Mouse (Mus musculus) liver, embryonic 14.5 days (tissue): Measurements from ENCODE around the gene Thsd4.

Source experiments
- CTCF ChIP-seq: IDR thresholded peaks from 2 replicates; pipeline ENCODE4 v1.5.1; 2016; ENCODE audit warnings: antibody characterized with exemption, low read depth, control low read depth
- EP300 ChIP-seq: IDR thresholded peaks from 2 replicates; pipeline ENCODE4 v1.6.1; 2016; ENCODE audit warnings: antibody characterized with exemption, low read depth

GRCm38 (mm10) chr9:60307469-60307868, 214.4 kb downstream of the Thsd4 start:
- no peak for TF ChIP-seq EP300
- no peak for TF ChIP-seq CTCF
